Mouse (Mus musculus) limb, embryonic 10.5 days (tissue): ENCODE data around the gene Olfm2. TPM values are rescaled to one million over a fixed set of nuclear protein-coding genes. Genes with fewer than 3 reads are reported as not detected.

Experiments used
- DNase-seq: peaks from one replicate; pipeline ENCODE4 v3.0.0-alpha.2; 2017; ENCODE audit warnings: low spot score
- H3K27ac ChIP-seq: fragments of 300-500 bp; sonication (generic); 2 replicates; pipeline ENCODE4 v1.5.1; 2016; ENCODE audit warnings: mild to moderate bottlenecking
- H3K27me3 ChIP-seq: fragments of 300-500 bp; sonication (generic); 2 replicates; pipeline ENCODE4 v1.6.1; 2016; ENCODE audit warnings: low read depth, mild to moderate bottlenecking; ENCODE audit not compliant: poor library complexity, severe bottlenecking
- H3K36me3 ChIP-seq: fragments of 300-500 bp; sonication (generic); 2 replicates; pipeline ENCODE4 v1.6.1; 2016; ENCODE audit warnings: mild to moderate bottlenecking, moderate library complexity
- H3K4me1 ChIP-seq: fragments of 300-500 bp; sonication (generic); 2 replicates; pipeline ENCODE4 v1.6.1; 2016
- H3K4me3 ChIP-seq: fragments of 300-500 bp; sonication (generic); 2 replicates; pipeline ENCODE4 v1.5.1; 2016; ENCODE audit warnings: mild to moderate bottlenecking, moderate library complexity
- H3K9me3 ChIP-seq: fragments of 300-500 bp; sonication (generic); replicated peaks from 2 replicates; pipeline ENCODE4 v1.6.1; 2016; ENCODE audit warnings: mild to moderate bottlenecking
- WGBS: fragments of 180-500 bp; shearing (Covaris S2); methylation state at CpG from one replicate; pipeline ENCODE4 v1.1.7; 2016; 5-methylcytosine and 5-hydroxymethylcytosine counted together
- polyA plus RNA-seq: library from polyadenylated mRNA; unstranded; fragments of >200 nt; fragmentation: Nextera tagmentation; extraction: Ambion mirVana; gene quantifications from 2 replicates; pipeline ENCODE4 v1.2.1, GENCODE M21; 2016

Gene Olfm2
- polyA plus RNA-seq, 1 experiment from 2014 or later: 3.2 TPM

DNA sequence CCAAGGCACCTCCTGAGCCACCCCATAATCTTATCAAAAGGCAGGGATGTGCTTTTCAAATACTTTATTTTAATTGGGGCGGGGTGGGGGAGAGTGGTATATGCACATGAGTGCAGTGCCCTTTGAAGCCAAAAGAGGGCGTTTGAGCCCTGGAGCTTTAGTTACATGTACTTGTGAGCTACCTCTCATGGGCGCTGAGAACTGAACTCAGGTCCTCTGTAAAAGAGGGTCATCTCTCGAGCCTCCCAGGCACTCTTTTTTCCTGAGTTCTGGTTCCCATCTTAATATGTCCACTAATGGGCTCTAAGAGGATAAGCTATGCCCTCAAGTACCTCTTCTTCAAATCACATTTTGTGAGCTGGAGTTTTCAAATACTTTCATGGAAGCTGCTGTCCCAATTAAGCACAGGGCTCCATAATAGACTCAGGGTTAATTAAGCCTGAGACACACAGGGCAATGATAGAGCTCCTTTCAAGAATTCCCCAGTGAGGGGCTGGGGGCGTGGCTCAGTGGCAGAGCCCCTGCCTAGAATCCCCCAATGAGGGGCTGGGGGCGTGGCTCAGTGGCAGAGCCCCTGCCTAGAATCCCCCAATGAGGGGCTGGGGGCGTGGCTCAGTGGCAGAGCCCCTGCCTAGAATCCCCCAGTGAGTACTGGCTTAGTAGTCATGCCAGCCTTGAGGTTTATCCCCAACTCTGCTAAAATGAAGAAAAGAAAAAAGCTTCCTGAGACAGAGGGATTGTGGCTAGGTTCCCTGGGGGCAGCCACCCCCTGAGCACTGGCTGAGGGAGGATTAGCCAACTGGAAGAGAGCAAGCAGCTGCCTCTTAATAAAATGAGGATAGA, 64.4 kb downstream of the Olfm2 start:
- H3K4me1 ChIP-seq: no peaks in the 10 kb centered on the region
- no peaks in the 10 kb centered on the region for H3K27me3 ChIP-seq
- no peak overlapping the region for H3K27ac ChIP-seq
- H3K36me3 ChIP-seq: no peaks in the 10 kb centered on the region
- no peaks in the 10 kb centered on the region for H3K9me3 ChIP-seq
- 48% methylated on average over 7 of the region's 7 CpGs for WGBS
- H3K4me3 ChIP-seq: no peak overlapping the region
- DNase-seq: no peak

DNA sequence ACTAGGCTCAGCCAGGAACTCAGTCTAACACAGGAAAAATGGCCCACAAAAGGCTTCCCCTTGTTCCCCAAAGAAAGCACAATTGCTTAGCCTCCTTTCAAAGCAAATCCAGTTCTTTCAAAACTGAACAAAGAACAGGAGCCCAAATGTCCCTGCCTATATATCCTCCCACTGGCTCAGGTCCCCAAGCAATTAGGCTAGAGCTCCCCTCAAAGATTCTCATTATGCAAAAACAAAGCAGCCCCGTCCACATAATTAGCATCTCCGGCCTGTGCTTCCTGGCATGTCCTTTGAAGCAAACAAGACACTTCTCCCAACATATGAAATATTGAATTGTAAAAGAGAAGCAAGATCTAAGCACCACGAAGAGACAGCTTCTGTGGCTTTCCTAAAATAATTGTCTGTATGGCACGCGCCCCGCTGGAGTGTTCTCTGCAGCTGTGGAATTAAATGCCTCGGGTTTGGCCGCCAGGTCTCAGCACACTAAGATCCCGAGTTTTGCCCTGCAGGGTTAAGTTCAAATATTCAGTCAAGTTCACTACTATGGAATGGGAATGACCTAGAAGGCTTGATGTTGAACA, 65.7 kb downstream of the Olfm2 start:
- no peak overlapping the region for H3K27ac ChIP-seq
- 85% methylated on average over 9 of the region's 9 CpGs for WGBS
- H3K27me3 ChIP-seq: no peaks in the 10 kb centered on the region
- no peaks in the 10 kb centered on the region for H3K36me3 ChIP-seq
- no peak for DNase-seq
- no peaks in the 10 kb centered on the region for H3K4me1 ChIP-seq
- H3K9me3 ChIP-seq: no peaks in the 10 kb centered on the region
- no peak overlapping the region for H3K4me3 ChIP-seq

DNA sequence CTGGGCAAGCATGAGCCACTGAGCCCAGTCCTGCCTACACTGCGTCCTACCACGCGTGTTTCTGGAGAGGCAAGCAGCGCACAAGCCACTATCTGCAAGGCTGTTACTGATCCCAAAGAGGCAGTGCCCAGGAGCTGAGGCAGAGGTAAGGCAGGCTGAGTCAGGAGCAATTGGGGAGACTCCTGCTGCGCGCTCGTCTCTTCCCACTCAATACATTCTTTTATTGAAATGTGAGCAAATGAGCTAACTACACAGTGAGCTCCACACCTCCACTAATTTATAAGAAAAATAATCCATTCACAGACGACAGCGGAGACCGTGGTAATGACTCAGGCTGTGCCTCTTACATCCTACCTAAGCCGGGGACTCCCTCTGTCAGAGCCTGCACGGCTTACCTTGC, 68.3 kb downstream of the Olfm2 start:
- no peak for DNase-seq
- Histone ChIP-seq H3K9me3 (no peaks in the 10 kb centered on the region), H3K36me3 (no peaks in the 10 kb centered on the region), H3K4me3 (no peak overlapping the region), H3K27me3 (no peaks in the 10 kb centered on the region), H3K4me1 (no peaks in the 10 kb centered on the region), H3K27ac (no peak overlapping the region)
- WGBS: 94% methylated on average over 12 of the region's 12 CpGs

GRCm38 (mm10) chr9:20672047-20672446, 74.1 kb downstream of the Olfm2 start:
- Histone ChIP-seq H3K27ac (no peak overlapping the region), H3K27me3 (no peaks in the 10 kb centered on the region), H3K9me3 (no peaks in the 10 kb centered on the region), H3K36me3 (no peaks in the 10 kb centered on the region), H3K4me3 (no peak overlapping the region), H3K4me1 (no peaks in the 10 kb centered on the region)
- DNase-seq: no peak
- 93% methylated on average over 16 of the region's 16 CpGs for WGBS

GRCm38 (mm10) chr9:20668065-20668464, 78.1 kb downstream of the Olfm2 start:
- no peak overlapping the region for H3K4me3 ChIP-seq
- H3K4me1 ChIP-seq: peaks cover 13% of the 10 kb centered on the region; the same call in 1 of the 2 replicates
- no peaks in the 10 kb centered on the region for H3K27me3 ChIP-seq
- H3K9me3 ChIP-seq: no peaks in the 10 kb centered on the region
- peaks cover 24% of the 10 kb centered on the region for H3K36me3 ChIP-seq
- H3K27ac ChIP-seq: no peak overlapping the region
- 94% methylated on average over 22 of the region's 22 CpGs for WGBS
- no peak for DNase-seq

- peaks cover 39% of the 10 kb centered on the region for H3K36me3 ChIP-seq
- no peak overlapping the region for H3K27ac ChIP-seq
- no peaks in the 10 kb centered on the region for H3K27me3 ChIP-seq
- no peak overlapping the region for H3K4me3 ChIP-seq
- H3K9me3 ChIP-seq: no peaks in the 10 kb centered on the region
- H3K4me1 ChIP-seq: peaks cover 13% of the 10 kb centered on the region; the same call in 1 of the 2 replicates
- DNase-seq: no peak
- WGBS: 12% methylated on average over 7 of the region's 7 CpGs
These were observed 79.6 kb downstream of the Olfm2 start for GRCm38 (mm10) chr9:20666510-20667034.

- no peak for DNase-seq
- H3K27ac ChIP-seq: no peak overlapping the region
- WGBS: 40% methylated on average over 8 of the region's 8 CpGs
- peaks cover 13% of the 10 kb centered on the region; the same call in 1 of the 2 replicates for H3K4me1 ChIP-seq
- peaks cover 45% of the 10 kb centered on the region for H3K36me3 ChIP-seq
- no peaks in the 10 kb centered on the region for H3K9me3 ChIP-seq
- no peaks in the 10 kb centered on the region for H3K27me3 ChIP-seq
- H3K4me3 ChIP-seq: no peak overlapping the region
These were observed 80.2 kb downstream of the Olfm2 start for GRCm38 (mm10) chr9:20665925-20666324.

GRCm38 (mm10) chr9:20664982-20665637, 81.0 kb downstream of the Olfm2 start:
- no peak for DNase-seq
- Histone ChIP-seq H3K27ac (no peak overlapping the region), H3K4me3 (no peak overlapping the region), H3K4me1 (peaks cover 13% of the 10 kb centered on the region; the same call in 1 of the 2 replicates), H3K36me3 (peaks cover 53% of the 10 kb centered on the region), H3K27me3 (no peaks in the 10 kb centered on the region), H3K9me3 (no peaks in the 10 kb centered on the region)
- WGBS: 82% methylated on average over 5 of the region's 5 CpGs

DNA sequence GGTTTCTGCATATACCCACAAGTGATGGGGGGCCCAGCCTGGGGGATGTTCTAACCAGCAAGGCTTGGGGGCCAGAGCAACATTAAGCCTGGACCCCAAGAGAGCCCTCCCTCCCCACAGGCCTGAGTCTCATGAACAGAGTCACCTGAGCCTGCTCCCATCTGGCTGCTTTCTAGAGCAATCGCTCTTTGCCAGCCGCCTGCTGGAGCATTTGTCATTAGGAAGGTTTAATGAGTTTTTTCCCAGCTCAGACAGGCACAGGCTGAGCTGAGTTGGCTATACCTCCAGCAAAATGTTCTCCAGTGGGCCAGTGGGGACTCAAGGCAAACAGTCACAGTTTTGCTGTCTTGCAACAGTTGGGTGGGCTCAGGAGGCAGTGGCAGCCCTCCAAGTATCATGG, 81.8 kb downstream of the Olfm2 start:
- DNase-seq: no peak
- Histone ChIP-seq H3K36me3 (peaks cover 61% of the 10 kb centered on the region), H3K4me1 (peaks cover 13% of the 10 kb centered on the region; the same call in 1 of the 2 replicates), H3K27me3 (no peaks in the 10 kb centered on the region), H3K9me3 (no peaks in the 10 kb centered on the region), H3K4me3 (no peak overlapping the region), H3K27ac (no peak overlapping the region)
- 63% methylated on average over 2 of the region's 2 CpGs for WGBS

DNA sequence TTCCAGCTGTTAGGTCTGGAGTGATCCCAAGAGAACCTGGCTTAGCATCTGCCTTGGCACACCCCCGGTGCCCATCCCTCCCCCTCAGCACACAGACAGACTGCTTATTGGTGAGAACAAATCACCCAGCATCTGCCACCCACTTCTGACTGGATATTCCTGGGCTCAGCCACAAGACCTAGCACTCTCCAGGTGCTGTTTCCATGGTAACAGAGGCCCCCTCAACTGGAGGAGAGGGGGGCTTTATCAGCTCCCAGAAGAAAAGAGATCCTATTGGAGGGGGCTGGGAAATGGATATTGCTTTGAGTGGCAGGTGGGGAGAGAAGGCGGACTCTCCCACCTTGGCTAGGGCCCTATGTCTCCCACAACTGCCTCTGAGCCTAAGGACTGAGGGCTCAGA, 82.2 kb downstream of the Olfm2 start:
- no peaks in the 10 kb centered on the region for H3K9me3 ChIP-seq
- H3K4me1 ChIP-seq: peaks cover 13% of the 10 kb centered on the region; the same call in 1 of the 2 replicates
- 93% methylated on average over 2 of the region's 2 CpGs for WGBS
- H3K36me3 ChIP-seq: peaks cover 65% of the 10 kb centered on the region
- H3K27ac ChIP-seq: no peak overlapping the region
- H3K27me3 ChIP-seq: no peaks in the 10 kb centered on the region
- no peak for DNase-seq
- no peak overlapping the region for H3K4me3 ChIP-seq

DNA sequence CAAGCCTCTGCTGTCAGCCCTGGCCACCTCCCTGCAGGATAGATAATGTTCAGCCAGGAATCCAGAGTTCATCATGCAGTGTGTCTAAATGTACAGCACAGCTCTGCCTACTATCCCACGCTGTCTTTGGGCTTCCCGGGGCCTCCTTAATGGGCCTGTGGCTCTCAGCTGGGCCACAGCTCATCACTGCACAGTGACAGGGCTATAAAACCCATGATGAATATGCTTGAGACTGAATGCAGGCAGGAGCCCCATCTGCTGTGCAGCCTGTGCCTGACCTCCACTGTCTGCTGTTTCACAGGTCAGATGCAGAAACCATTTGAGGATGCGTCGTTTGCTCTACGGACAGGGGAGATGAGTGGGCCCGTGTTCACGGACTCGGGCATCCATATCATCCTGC, 83.3 kb downstream of the Olfm2 start:
- no peak for DNase-seq
- no peak overlapping the region for H3K4me3 ChIP-seq
- WGBS: 83% methylated on average over 8 of the region's 8 CpGs
- H3K27ac ChIP-seq: no peak overlapping the region
- no peaks in the 10 kb centered on the region for H3K9me3 ChIP-seq
- H3K27me3 ChIP-seq: no peaks in the 10 kb centered on the region
- peaks cover 76% of the 10 kb centered on the region for H3K36me3 ChIP-seq
- H3K4me1 ChIP-seq: peaks cover 13% of the 10 kb centered on the region; the same call in 1 of the 2 replicates

DNA sequence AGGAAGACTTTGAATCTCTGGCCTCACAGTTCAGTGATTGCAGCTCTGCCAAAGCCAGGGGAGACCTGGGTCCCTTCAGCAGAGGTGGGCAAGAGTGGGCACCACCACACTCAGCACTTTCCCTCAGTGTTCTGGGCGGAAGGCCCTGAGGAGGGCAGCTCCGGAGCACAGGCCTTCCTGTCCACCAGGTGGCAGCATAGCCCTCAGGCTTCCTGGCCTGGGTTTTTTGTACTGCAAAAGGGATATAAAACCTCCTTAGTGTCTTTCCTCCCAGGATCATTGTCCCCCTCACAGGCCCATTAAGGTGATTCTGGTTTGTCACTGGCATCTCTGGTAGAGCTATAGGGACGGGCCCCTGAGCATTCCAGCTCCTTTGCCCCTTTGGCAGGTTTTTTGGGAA, 83.8 kb downstream of the Olfm2 start:
- Histone ChIP-seq H3K36me3 (peaks cover 81% of the 10 kb centered on the region), H3K9me3 (no peaks in the 10 kb centered on the region), H3K27ac (no peak overlapping the region), H3K27me3 (no peaks in the 10 kb centered on the region), H3K4me1 (peaks cover 13% of the 10 kb centered on the region; the same call in 1 of the 2 replicates), H3K4me3 (no peak overlapping the region)
- peak; percentile 68 for DNase-seq
- WGBS: 79% methylated on average over 3 of the region's 3 CpGs

DNA sequence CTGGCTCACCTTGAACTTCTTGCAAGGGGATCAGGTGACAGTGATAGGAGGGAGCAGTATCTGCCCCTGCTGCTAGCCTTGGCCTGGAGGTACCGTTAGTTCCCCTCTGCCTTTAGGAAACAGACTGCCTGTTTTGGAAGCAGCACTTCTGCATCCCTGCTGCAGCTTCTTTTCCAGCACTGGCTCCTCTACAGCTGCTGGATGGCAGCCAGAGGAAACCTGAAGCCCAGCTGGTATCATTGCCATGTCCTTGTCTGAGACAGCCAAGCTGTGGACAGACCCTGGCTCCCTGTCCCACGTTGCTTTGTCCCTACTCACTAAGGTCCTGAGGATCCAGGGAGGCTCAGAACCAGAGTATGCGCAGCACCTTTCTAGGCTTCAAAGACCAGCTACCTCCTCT, 88.6 kb downstream of the Olfm2 start:
- DNase-seq: no peak
- WGBS: 90% methylated on average over 3 of the region's 3 CpGs
- H3K36me3 ChIP-seq: peaks cover 93% of the 10 kb centered on the region

More for the DNA sequence above, 88.6 kb downstream of the Olfm2 start:
- H3K27me3 ChIP-seq: no peaks in the 10 kb centered on the region
- H3K4me3 ChIP-seq: no peak overlapping the region
- H3K9me3 ChIP-seq: no peaks in the 10 kb centered on the region
- H3K4me1 ChIP-seq: peaks cover 16% of the 10 kb centered on the region
- no peak overlapping the region for H3K27ac ChIP-seq
